Mouse (Mus musculus) MEL (cell line): Measurements from ENCODE around the gene Egfr. TPM values are rescaled to one million over a fixed set of nuclear protein-coding genes. Genes with fewer than 3 reads are reported as not detected.

Source experiments
- DNase-seq: peaks from one replicate; pipeline ENCODE4 v3.0.0; 2011; ENCODE audit warnings: low read depth, low spot score
- H3K27ac ChIP-seq: 2 replicates; pipeline ENCODE4 v1.5.1; 2012; ENCODE audit warnings: low read depth, mild to moderate bottlenecking, control low read depth, low read length, moderate library complexity; ENCODE audit not compliant: control insufficient read depth
- H3K27me3 ChIP-seq, 2 experiments: fragments of 150-350 bp in 1 of 2; sonication (generic) in 1 of 2; 2 replicates each; pipeline ENCODE4 v1.6.1; 2012; ENCODE audit warnings: low read length in 2 of 2, mild to moderate bottlenecking in 2 of 2, improper control_type of control experiment in 1 of 2, moderate library complexity in 1 of 2; ENCODE audit not compliant: insufficient read depth in 2 of 2, control insufficient read depth in 1 of 2
- H3K36me3 ChIP-seq, 2 experiments: 2 replicates each; pipeline ENCODE4 v1.6.1; 2012 to 2014; ENCODE audit warnings: low read length in 2 of 2, improper control_type of control experiment in 1 of 2, inconsistent platforms in 1 of 2, mild to moderate bottlenecking in 1 of 2; ENCODE audit not compliant: insufficient read depth in 2 of 2, control insufficient read depth in 1 of 2
- H3K4me1 ChIP-seq, 2 experiments: fragments of 150-350 bp in 1 of 2; sonication (generic) in 1 of 2; 2 replicates each; pipeline ENCODE4 v1.6.1; 2012; ENCODE audit warnings: low read length in 2 of 2, improper control_type of control experiment in 1 of 2, mild to moderate bottlenecking in 1 of 2; ENCODE audit not compliant: insufficient read depth in 2 of 2, control insufficient read depth in 1 of 2
- H3K4me3 ChIP-seq, 2 experiments: fragments of 150-350 bp in 1 of 2; sonication (generic) in 1 of 2; 2 replicates each; pipeline ENCODE4 v1.5.1; 2012; ENCODE audit warnings: low read depth in 2 of 2, low read length in 2 of 2, mild to moderate bottlenecking in 2 of 2, moderate library complexity in 2 of 2, control low read depth in 1 of 2, improper control_type of control experiment in 1 of 2; ENCODE audit not compliant: control insufficient read depth in 1 of 2, insufficient read depth in 1 of 2
- H3K79me2 ChIP-seq: 2 replicates; pipeline ENCODE4 v1.6.1; 2012; ENCODE audit warnings: mild to moderate bottlenecking, low read length, moderate library complexity; ENCODE audit not compliant: control insufficient read depth, poor library complexity, insufficient read depth
- H3K9ac ChIP-seq: 2 replicates; pipeline ENCODE4 v1.6.1; 2012; ENCODE audit warnings: low read depth, mild to moderate bottlenecking, control low read depth, low read length, moderate library complexity; ENCODE audit not compliant: control insufficient read depth, poor library complexity, severe bottlenecking
- H3K9me3 ChIP-seq: fragments of 150-350 bp; sonication (generic); replicated peaks from 2 replicates; pipeline ENCODE4 v1.6.1; 2012; ENCODE audit warnings: mild to moderate bottlenecking, low read length, improper control_type of control experiment, moderate library complexity; ENCODE audit not compliant: insufficient read depth
- CHD1 ChIP-seq: IDR thresholded peaks from 2 replicates; pipeline ENCODE4 v1.6.1; 2012; ENCODE audit warnings: low read depth, mild to moderate bottlenecking, inconsistent platforms, low read length, improper control_type of control experiment
- CHD2 ChIP-seq: IDR thresholded peaks from 2 replicates; pipeline ENCODE4 v1.6.1; 2011; ENCODE audit warnings: low read length, improper control_type of control experiment
- CTCF ChIP-seq, 3 experiments: IDR thresholded peaks in 2 of 3; conservative IDR thresholded peaks in 1 of 3; 2 replicates each; pipeline ENCODE4 v1.5.1; 2011 to 2012; ENCODE audit warnings: low read length in 3 of 3, low read depth in 2 of 3, mild to moderate bottlenecking in 2 of 3, improper control_type of control experiment in 1 of 3, inconsistent platforms in 1 of 3, mixed read lengths in 1 of 3, moderate library complexity in 1 of 3; ENCODE audit not compliant: control insufficient read depth in 1 of 3, insufficient read depth in 1 of 3, poor library complexity in 1 of 3, severe bottlenecking in 1 of 3
- ETS1 ChIP-seq: IDR thresholded peaks from 2 replicates; pipeline ENCODE4 v1.6.1; 2012; ENCODE audit warnings: low read depth, mild to moderate bottlenecking, inconsistent platforms, low read length, improper control_type of control experiment, moderate library complexity
- GABPA ChIP-seq: IDR thresholded peaks from 2 replicates; pipeline ENCODE4 v1.6.1; 2012; ENCODE audit warnings: low read depth, mild to moderate bottlenecking, inconsistent platforms, low read length, improper control_type of control experiment, moderate library complexity
- HCFC1 ChIP-seq: IDR thresholded peaks from 2 replicates; pipeline ENCODE4 v1.6.1; 2012; ENCODE audit warnings: low read depth, mild to moderate bottlenecking, inconsistent platforms, low read length, improper control_type of control experiment, moderate library complexity
- JUND ChIP-seq: IDR thresholded peaks from 2 replicates; pipeline ENCODE4 v1.6.1; 2011; ENCODE audit warnings: low read depth, mild to moderate bottlenecking, improper control_type of control experiment, low read length
- MAFK ChIP-seq: IDR thresholded peaks from 2 replicates; pipeline ENCODE4 v1.6.1; 2011; ENCODE audit warnings: low read depth, mild to moderate bottlenecking, low read length, improper control_type of control experiment, borderline replicate concordance
- MAZ ChIP-seq: IDR thresholded peaks from 2 replicates; pipeline ENCODE4 v1.6.1; 2012; ENCODE audit warnings: low read depth, mild to moderate bottlenecking, inconsistent platforms, low read length, improper control_type of control experiment
- MXI1 ChIP-seq: IDR thresholded peaks from 2 replicates; pipeline ENCODE4 v1.6.1; 2011; ENCODE audit warnings: mild to moderate bottlenecking, low read depth, low read length, improper control_type of control experiment
- MYB ChIP-seq: IDR thresholded peaks from 2 replicates; pipeline ENCODE4 v1.6.1; 2011; ENCODE audit warnings: mild to moderate bottlenecking, low read depth, low read length, improper control_type of control experiment
- NRF1 ChIP-seq: IDR thresholded peaks from 2 replicates; pipeline ENCODE4 v1.6.1; 2014; ENCODE audit warnings: low read depth, mild to moderate bottlenecking, inconsistent platforms, low read length, improper control_type of control experiment, moderate library complexity; ENCODE audit not compliant: poor library complexity, insufficient read depth, severe bottlenecking
- POLR2AphosphoS2 ChIP-seq: IDR thresholded peaks from 2 replicates; pipeline ENCODE4 v1.6.1; 2011; ENCODE audit warnings: low read length, improper control_type of control experiment
- RCOR1 ChIP-seq: IDR thresholded peaks from 2 replicates; pipeline ENCODE4 v1.6.1; 2012; ENCODE audit warnings: low read depth, mild to moderate bottlenecking, inconsistent platforms, low read length, improper control_type of control experiment
- SIN3A ChIP-seq: IDR thresholded peaks from 2 replicates; pipeline ENCODE4 v1.6.1; 2012; ENCODE audit warnings: low read length, improper control_type of control experiment, inconsistent platforms
- SMC3 ChIP-seq: IDR thresholded peaks from 2 replicates; pipeline ENCODE4 v1.6.1; 2011; ENCODE audit warnings: low read depth, low read length, improper control_type of control experiment
- TAL1 ChIP-seq: IDR thresholded peaks from 2 replicates; pipeline ENCODE4 v1.6.1; 2012; ENCODE audit warnings: mild to moderate bottlenecking, inconsistent platforms, low read length, moderate library complexity, mixed read lengths
- TCF12 ChIP-seq: IDR thresholded peaks from 2 replicates; pipeline ENCODE4 v1.6.1; 2014; ENCODE audit warnings: low read depth, mild to moderate bottlenecking, inconsistent platforms, low read length, improper control_type of control experiment, moderate library complexity
- UBTF ChIP-seq: IDR thresholded peaks from 2 replicates; pipeline ENCODE4 v1.6.1; 2012; ENCODE audit warnings: low read depth, mild to moderate bottlenecking, inconsistent platforms, low read length, improper control_type of control experiment, moderate library complexity, borderline replicate concordance; ENCODE audit not compliant: insufficient read depth
- USF1 ChIP-seq: IDR thresholded peaks from 2 replicates; pipeline ENCODE4 v1.6.1; 2014; ENCODE audit warnings: low read depth, mild to moderate bottlenecking, inconsistent platforms, low read length, improper control_type of control experiment, moderate library complexity
- ZKSCAN1 ChIP-seq: IDR thresholded peaks from 2 replicates; pipeline ENCODE4 v1.6.1; 2012; ENCODE audit warnings: low read depth, mild to moderate bottlenecking, inconsistent platforms, low read length, improper control_type of control experiment, moderate library complexity
- polyA plus RNA-seq, 2 experiments: library from polyadenylated mRNA; stranded (reverse) in 1 of 2; unstranded in 1 of 2; fragments of >175 nt in 1 of 2; fragments of >200 nt in 1 of 2; gene quantifications; 2 replicates each; pipeline versions ENCODE4 v1.2.1 to v1.2.4; 2012; ENCODE audit warnings: low replicate concordance in 2 of 2, low read depth in 1 of 2; ENCODE audit not compliant: insufficient read length in 2 of 2, insufficient read depth in 1 of 2, missing spikeins in 1 of 2
- total RNA-seq: library from RNA; depleted of rRNA; stranded (reverse); fragments of 300-350 nt; gene quantifications from 2 replicates; pipeline ENCODE4 v1.2.3, GENCODE M21; 2012

The Egfr gene
- total and polyA plus RNA-seq, 3 experiments: not detected

DNA sequence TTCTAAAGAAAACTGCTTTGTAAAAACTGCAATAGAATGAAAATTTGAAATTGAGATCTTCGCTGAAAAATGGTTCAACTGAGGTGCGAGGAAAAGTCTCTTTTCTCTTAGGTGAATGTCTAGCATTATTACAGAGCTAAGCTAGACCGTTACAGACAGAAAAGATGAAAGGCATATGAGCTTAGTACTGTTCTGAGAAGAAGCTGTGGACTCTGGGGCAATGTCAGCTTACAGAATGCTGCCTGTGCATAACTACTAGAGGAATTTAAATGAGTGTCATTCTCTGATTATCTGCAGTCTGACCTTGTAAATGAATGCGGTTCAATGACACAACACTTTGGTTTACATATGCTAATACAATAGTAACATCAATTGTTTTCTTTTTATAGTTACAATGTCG is 163.8 kb downstream of the Egfr start:
- H3K9ac ChIP-seq: no peak overlapping the region
- no peak for TF ChIP-seq RCOR1
- TF ChIP-seq MYB: no peak
- TF ChIP-seq ZKSCAN1: no peak
- no peak for TF ChIP-seq USF1
- TF ChIP-seq TAL1: no peak
- no peak for TF ChIP-seq CHD1
- TF ChIP-seq MAZ: no peak
- no peak for TF ChIP-seq JUND
- no peak for TF ChIP-seq CTCF (IDR thresholded peaks at IDR 0.05 in 2 of 3, conservative IDR thresholded peaks at IDR 0.05 in 1 of 3; ENCODE audit: control insufficient read depth in 1 of 3, insufficient read depth in 1 of 3, low read depth in 2 of 3, low read length in 3 of 3, poor library complexity in 1 of 3, severe bottlenecking in 1 of 3)
- TF ChIP-seq NRF1: no peak
- no peak for TF ChIP-seq MAFK
- TF ChIP-seq SIN3A: no peak
- no peak for TF ChIP-seq ETS1
- TF ChIP-seq GABPA: no peak
- TF ChIP-seq POLR2AphosphoS2: no peak
- TF ChIP-seq, all 39 proteins: peak for 0
- Histone ChIP-seq H3K36me3 (no peaks in the 10 kb centered on the region), H3K27me3 (peaks cover 0 to 4% of the 10 kb centered on the region in 2 experiments), H3K4me1 (no peaks in the 10 kb centered on the region), H3K9me3 (no peaks in the 10 kb centered on the region), H3K4me3 (no peak overlapping the region), H3K27ac (no peak overlapping the region), H3K79me2 (no peaks in the 10 kb centered on the region)
- DNase-seq: no peak

DNA sequence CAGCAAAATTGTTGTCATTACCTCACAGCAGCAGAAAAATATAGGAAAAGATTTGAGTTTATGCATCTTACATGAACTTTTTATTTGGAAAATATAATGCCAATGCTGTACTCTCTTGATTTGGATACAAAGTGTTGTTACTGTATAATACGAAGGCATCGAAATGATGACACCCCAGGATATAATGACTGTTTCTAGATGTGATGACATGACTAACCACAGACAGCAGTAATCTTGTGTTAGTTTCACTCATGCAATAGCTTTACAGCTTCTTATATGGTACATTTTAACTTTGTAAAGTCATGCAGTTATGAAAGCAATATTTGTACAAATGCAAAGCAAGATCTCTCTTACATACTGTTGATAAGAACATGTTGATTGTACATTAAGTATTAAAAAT is 165.5 kb downstream of the Egfr start:
- DNase-seq: no peak
- no peak for TF ChIP-seq UBTF
- no peak for TF ChIP-seq TCF12
- TF ChIP-seq MXI1: no peak
- TF ChIP-seq GABPA: no peak
- no peak for TF ChIP-seq SMC3
- no peak for TF ChIP-seq MAZ
- TF ChIP-seq CHD2: no peak
- no peak for TF ChIP-seq MAFK
- TF ChIP-seq HCFC1: no peak
- no peak for TF ChIP-seq CHD1
- no peak for TF ChIP-seq POLR2AphosphoS2
- no peak for TF ChIP-seq NRF1
- TF ChIP-seq ZKSCAN1: no peak
- no peak for TF ChIP-seq RCOR1
- Histone ChIP-seq H3K27me3 (peaks cover 0 to 4% of the 10 kb centered on the region in 2 experiments), H3K4me1 (no peaks in the 10 kb centered on the region), H3K36me3 (no peaks in the 10 kb centered on the region), H3K27ac (no peak overlapping the region), H3K79me2 (no peaks in the 10 kb centered on the region), H3K9me3 (no peaks in the 10 kb centered on the region), H3K4me3 (no peak overlapping the region), H3K9ac (no peak overlapping the region)
